Mouse (Mus musculus) bone marrow macrophage, adult 2 months (primary cell): Measurements from ENCODE around the gene Lemd1.

Experiments used
- CTCF ChIP-seq: IDR thresholded peaks from 2 replicates; pipeline ENCODE4 v1.5.1; 2012; ENCODE audit warnings: low read depth, mild to moderate bottlenecking, low read length, moderate library complexity
- POLR2A ChIP-seq: IDR thresholded peaks from 2 replicates; pipeline ENCODE4 v1.6.1; 2012; ENCODE audit warnings: mild to moderate bottlenecking, low read depth, low read length, borderline replicate concordance

DNA sequence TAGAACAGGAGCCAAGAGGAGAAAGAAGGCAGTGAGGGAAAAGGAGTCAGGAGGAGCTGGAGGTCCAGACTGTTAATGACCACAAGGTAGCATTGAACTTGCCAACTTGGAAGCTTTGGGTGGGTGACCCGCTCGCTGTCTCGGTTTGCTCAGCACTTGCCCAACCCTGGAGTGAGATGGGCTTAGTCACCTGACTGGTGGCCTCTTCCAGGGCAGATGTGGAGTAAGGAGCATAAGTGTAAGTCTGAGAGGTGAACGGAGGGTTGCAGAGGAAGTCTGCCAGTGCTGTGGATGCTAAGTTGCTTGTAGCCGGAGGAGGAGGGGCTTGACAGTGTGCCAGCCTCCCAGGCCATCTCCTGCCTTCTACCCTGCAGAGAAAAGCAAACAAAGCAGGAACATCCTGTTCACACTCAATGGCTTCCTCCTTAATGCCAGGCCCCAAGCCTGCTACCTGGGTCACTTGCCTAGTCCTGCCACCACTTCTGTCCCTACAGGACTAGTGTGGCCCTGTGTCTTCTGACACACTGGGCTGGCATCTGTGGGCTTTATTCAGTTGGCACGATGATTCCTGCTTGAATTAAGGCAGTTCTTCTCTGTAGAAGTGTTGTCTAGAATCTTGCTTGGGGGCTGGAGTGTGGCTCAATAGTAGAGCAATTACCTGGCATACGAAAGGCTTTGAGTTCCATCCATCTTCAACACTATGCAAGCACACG, 45.1 kb upstream of the Lemd1 start:
- TF ChIP-seq CTCF (no peak), POLR2A (no peak)
